17 mouse cellular contexts compared by ENCODE assay signal in the genomic region with DNA sequence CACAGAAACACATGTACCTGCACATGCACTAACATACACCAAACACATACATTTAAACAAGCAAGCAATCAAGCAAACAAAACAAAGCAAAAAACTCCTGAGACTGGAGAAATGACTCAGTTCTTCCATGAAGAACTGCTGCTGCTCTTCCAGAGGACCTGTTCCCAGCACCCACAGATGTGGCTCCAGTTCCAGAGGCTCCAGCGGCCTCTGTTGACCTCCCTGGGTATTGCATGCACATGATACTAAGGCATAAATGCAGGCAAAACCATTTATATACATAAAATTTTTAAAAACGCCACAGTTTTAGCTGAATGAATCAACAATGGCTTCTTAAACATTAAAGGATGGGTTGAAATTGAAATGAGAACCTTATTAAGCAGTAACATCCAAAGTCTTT. TPM values are rescaled to one million over a fixed set of nuclear protein-coding genes. Genes with fewer than 3 reads are reported as not detected.
DNase-seq lines count a peak whose midpoint lies in the region; TF ChIP-seq lines count a peak whose summit lies in the region.
"Had no signal": no experiment of that assay in that cellular context is flagged by ENCODE, and none has a peak within 500 bp of the region (broad histone marks: within the 10 kb centered on the region; RNA-seq: fewer than 3 reads in every experiment).

No protein-coding gene starts in this region.

- intact Hi-C loops in heart, adult 2 months (cut with DNase I), result no loop called here

- no peaks in the 10 kb centered on the region for H3K27me3 ChIP-seq in heart, adult 2 months (ENCODE audit: control insufficient read depth, insufficient read depth, low read length)
- H3K27me3 ChIP-seq in heart, embryonic 10.5 days (ENCODE audit: insufficient read depth, poor library complexity, severe bottlenecking), result no peaks in the 10 kb centered on the region
- H3K27me3 ChIP-seq: embryonic facial prominence, embryonic 15.5 days; midbrain, embryonic 12.5 days; neural tube, embryonic 13.5 days had no signal

- no peaks in the 10 kb centered on the region for H3K36me3 ChIP-seq in heart, adult 2 months (ENCODE audit: control insufficient read depth, insufficient read depth, low read length)
- peaks cover 5% of the 10 kb centered on the region; the same call in 1 of the 2 replicates for H3K36me3 ChIP-seq in heart, embryonic 10.5 days
- H3K36me3 ChIP-seq: limb, embryonic 10.5 days had no signal

- no peak for TF ChIP-seq POLR2A in heart, adult 2 months (IDR thresholded peaks at IDR 0.05; ENCODE audit: insufficient read depth, low read depth, low read length)

- H3K79me2 ChIP-seq in heart, adult 2 months (replicated peaks; ENCODE audit: control insufficient read depth, insufficient read depth, low read length), result no peaks in the 10 kb centered on the region

- H3K4me1 ChIP-seq in heart, adult 2 months (ENCODE audit: control insufficient read depth, insufficient read depth, low read length), result no peaks in the 10 kb centered on the region
- H3K4me1 ChIP-seq in heart, embryonic 10.5 days, result no peaks in the 10 kb centered on the region
- H3K4me1 ChIP-seq: embryonic facial prominence, embryonic 15.5 days; limb, embryonic 10.5 days; neural tube, embryonic 13.5 days had no signal

- WGBS in heart, adult 2 months, result 66% methylated on average over 2 of the region's 2 CpGs
- WGBS in heart, embryonic 10.5 days, result 50% methylated on average over 2 of the region's 2 CpGs

- H3K4me3 ChIP-seq in heart, adult 2 months, result no peak overlapping the region
- H3K4me3 ChIP-seq in heart, embryonic 10.5 days, result no peak overlapping the region
- H3K4me3 ChIP-seq: embryonic facial prominence, embryonic 15.5 days; limb, embryonic 10.5 days; midbrain, embryonic 12.5 days; neural tube, embryonic 13.5 days had no signal

- TF ChIP-seq CTCF in heart, adult 2 months (IDR thresholded peaks at IDR 0.05), result peak; percentile 53

- no peak for DNase-seq in heart, adult 2 months
- no peak for DNase-seq in heart, embryonic 10.5 days (ENCODE audit: low spot score)
- peak; percentile 25 for DNase-seq in retina, embryonic 14.5 days (ENCODE audit: low spot score)
- DNase-seq in retina, postnatal 1 day, result no peak
- DNase-seq in B cell, adult 2 months, result peak; percentile 48 to 55
- peak; percentile 68 for DNase-seq in R1 (ENCODE audit: low read depth, low spot score)
- DNase-seq in urinary bladder, postnatal 10 days (ENCODE audit: low spot score), result no peak
- DNase-seq in ovary, postnatal 10 days (ENCODE audit: low spot score), result no peak
- DNase-seq: adrenal gland, adult 2 months; cerebellum, postnatal 36 days; heart, adult 11 months; heart, postnatal 36 days; kidney, adult 18-20 months had no signal

- H3K9ac ChIP-seq in heart, adult 2 months (ENCODE audit: low read depth, low read length), result no peak overlapping the region
- H3K9ac ChIP-seq: embryonic facial prominence, embryonic 15.5 days; midbrain, embryonic 12.5 days; neural tube, embryonic 13.5 days had no signal

- TF ChIP-seq EP300 in heart, adult 2 months (IDR thresholded peaks at IDR 0.05; ENCODE audit: insufficient read depth, low read depth, low read length), result no peak

- H3K9me3 ChIP-seq in heart, embryonic 10.5 days, result no peaks in the 10 kb centered on the region
- H3K9me3 ChIP-seq: embryonic facial prominence, embryonic 15.5 days; limb, embryonic 10.5 days; neural tube, embryonic 13.5 days had no signal

- H3K27ac ChIP-seq in heart, adult 2 months, result no peak overlapping the region
- no peak overlapping the region for H3K27ac ChIP-seq in heart, embryonic 10.5 days
- H3K27ac ChIP-seq: embryonic facial prominence, embryonic 15.5 days; limb, embryonic 10.5 days; midbrain, embryonic 12.5 days; neural tube, embryonic 13.5 days had no signal

RNA-seq across cellular contexts. Expression of gene Map4k5, which starts 46.3 kb away (rescaled TPM):
- 10 to 100 TPM; 20.0 to 21.7 TPM for total RNA-seq in heart, adult 2 months (2021)
- polyA plus RNA-seq in heart, adult 2 months (2012; rRNA removed), result 5.6 and 10.0 TPM in 2 replicates
- polyA plus RNA-seq in heart, embryonic 10.5 days (2016; fragmentation: Nextera tagmentation; extraction: Ambion mirVana), result 32.3 and 33.7 TPM in 2 replicates

RNA-seq across cellular contexts. Expression of gene Atl1, which starts 46.9 kb away (rescaled TPM):
- total RNA-seq in heart, adult 2 months (2021), result 1 to 10 TPM; 4.0 TPM
- polyA plus RNA-seq in heart, adult 2 months (2012; rRNA removed), result 2.9 and 3.5 TPM in 2 replicates
- polyA plus RNA-seq in heart, embryonic 10.5 days (2016; fragmentation: Nextera tagmentation; extraction: Ambion mirVana), result 5.5 and 6.5 TPM in 2 replicates

RNA-seq across cellular contexts. Expression of gene Sav1, which starts 47.5 kb away (rescaled TPM):
- 10 to 100 TPM; 21.3 to 23.6 TPM for total RNA-seq in heart, adult 2 months (2021)
- 13.5 and 25.8 TPM in 2 replicates for polyA plus RNA-seq in heart, adult 2 months (2012; rRNA removed)
- polyA plus RNA-seq in heart, embryonic 10.5 days (2016; fragmentation: Nextera tagmentation; extraction: Ambion mirVana), result 3.9 and 6.8 TPM in 2 replicates

Comparison
In these comparisons a context has a peak if more than half of its experiments do, and no peak if none do; other contexts are left out.
1. DNase-seq: peak in retina, embryonic 14.5 days (single experiment), B cell, adult 2 months (2 of 2) and R1 (single experiment); none in heart, adult 2 months (0 of 2), heart, embryonic 10.5 days (single experiment), retina, postnatal 1 day (single experiment), urinary bladder, postnatal 10 days (single experiment) and ovary, postnatal 10 days (single experiment).